Mouse (Mus musculus) cortical plate, adult 2 months (tissue): ENCODE measurements around the gene Mcam.

Experiments used
- CTCF ChIP-seq: fragments of 200-500 bp; IDR thresholded peaks from 2 replicates; pipeline ENCODE4 v1.5.1; 2011; ENCODE audit warnings: mild to moderate bottlenecking, control low read depth, low read length; ENCODE audit not compliant: insufficient read depth; ENCODE audit errors: extremely low read depth
- POLR2A ChIP-seq: fragments of 200-500 bp; IDR thresholded peaks from 2 replicates; pipeline ENCODE4 v1.6.1; 2011; ENCODE audit warnings: mild to moderate bottlenecking, low read length, control low read depth; ENCODE audit not compliant: insufficient read depth; ENCODE audit errors: extremely low read depth

DNA sequence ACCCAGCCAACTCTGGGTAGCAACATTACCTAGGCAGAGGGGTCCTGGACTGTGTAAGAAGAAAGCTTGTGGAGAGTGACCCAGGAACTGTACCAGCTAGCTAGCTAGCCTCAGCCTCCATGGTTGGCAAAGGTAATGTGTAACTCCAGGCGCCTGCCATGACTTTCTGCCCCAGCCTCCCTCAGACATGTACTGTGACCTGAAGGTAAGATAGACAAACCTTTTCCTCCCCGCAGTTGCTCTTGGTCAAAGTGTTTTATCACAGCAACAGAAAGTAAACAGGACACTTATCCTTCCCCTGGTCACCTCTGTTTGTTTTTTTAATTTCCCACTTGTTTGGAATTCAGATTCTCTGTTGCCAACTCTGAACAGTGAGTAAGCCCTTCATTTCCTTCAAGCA is 19.8 kb upstream of the Mcam start:
- TF ChIP-seq POLR2A (no peak), CTCF (no peak)
